Mouse (Mus musculus) hindbrain, embryonic 10.5 days (tissue): Measurements from ENCODE around the gene Plekhm3. TPM values are rescaled to one million over a fixed set of nuclear protein-coding genes. Genes with fewer than 3 reads are reported as not detected.
A peak's percentile ranks its signal among the peaks of the same experiment; 100 is the strongest.

ENCODE experiments used
- DNase-seq: peaks from one replicate; pipeline ENCODE4 v3.0.0-alpha.2; 2017; ENCODE audit warnings: low spot score
- H3K27ac ChIP-seq: fragments of 300-500 bp; sonication (generic); 2 replicates; pipeline ENCODE4 v1.5.1; 2016; ENCODE audit warnings: mild to moderate bottlenecking, moderate library complexity
- H3K27me3 ChIP-seq: fragments of 300-500 bp; sonication (generic); 2 replicates; pipeline ENCODE4 v1.6.1; 2016; ENCODE audit warnings: mild to moderate bottlenecking; ENCODE audit not compliant: poor library complexity, insufficient read depth, severe bottlenecking
- H3K36me3 ChIP-seq: fragments of 300-500 bp; sonication (generic); 2 replicates; pipeline ENCODE4 v1.6.1; 2016; ENCODE audit warnings: mild to moderate bottlenecking, moderate library complexity
- H3K4me1 ChIP-seq: fragments of 300-500 bp; sonication (generic); replicated peaks from 2 replicates; pipeline ENCODE4 v1.6.1; 2016; ENCODE audit warnings: mild to moderate bottlenecking
- H3K4me3 ChIP-seq: fragments of 300-500 bp; sonication (generic); 2 replicates; pipeline ENCODE4 v1.5.1; 2016; ENCODE audit warnings: mild to moderate bottlenecking, moderate library complexity
- H3K9me3 ChIP-seq: fragments of 300-500 bp; sonication (generic); 2 replicates; pipeline ENCODE4 v1.6.1; 2016; ENCODE audit warnings: mild to moderate bottlenecking, moderate library complexity
- WGBS: fragments of 180-500 bp; shearing (Covaris S2); methylation state at CpG from one replicate; pipeline ENCODE4 v1.1.7; 2016; 5-methylcytosine and 5-hydroxymethylcytosine counted together
- polyA plus RNA-seq: library from polyadenylated mRNA; unstranded; fragments of >200 nt; fragmentation: Nextera tagmentation; extraction: Ambion mirVana; gene quantifications from 2 replicates; pipeline ENCODE4 v1.2.1, GENCODE M21; 2016

Gene Plekhm3
- polyA plus RNA-seq, 1 experiment from 2014 or later: 9.8 TPM

GRCm38 (mm10) chr1:64918810-64919528 lies 37.7 kb downstream of the Plekhm3 start:
- Histone ChIP-seq H3K9me3 (no peaks in the 10 kb centered on the region), H3K36me3 (peaks cover 8% of the 10 kb centered on the region), H3K27me3 (peaks cover 52% of the 10 kb centered on the region), H3K4me3 (no peak overlapping the region), H3K4me1 (peaks cover 22% of the 10 kb centered on the region), H3K27ac (no peak overlapping the region)
- DNase-seq: peak; percentile 15
- WGBS: 53% methylated on average over 14 of the region's 14 CpGs

DNA sequence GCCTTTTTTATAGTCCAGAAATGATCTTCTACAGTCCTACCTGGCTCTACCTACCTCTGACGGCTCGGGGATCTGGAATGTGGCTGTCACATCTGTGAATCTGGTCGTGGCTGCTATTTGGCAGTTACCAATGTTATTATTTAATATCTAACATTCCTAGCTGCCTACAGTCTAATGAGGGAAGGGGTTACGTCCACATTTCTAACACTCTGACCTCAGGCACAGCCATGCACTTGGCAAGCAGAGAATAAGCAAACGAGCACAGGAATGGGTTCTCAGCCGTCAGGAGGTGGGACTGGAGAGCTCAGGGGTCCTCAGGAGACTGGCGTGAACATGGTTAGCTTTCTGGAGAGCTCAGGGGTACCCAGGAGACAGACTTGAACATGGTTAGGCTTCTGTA lies 38.7 kb downstream of the Plekhm3 start:
- WGBS: 74% methylated on average over 7 of the region's 7 CpGs
- no peak for DNase-seq
- H3K4me3 ChIP-seq: no peak overlapping the region

DNA sequence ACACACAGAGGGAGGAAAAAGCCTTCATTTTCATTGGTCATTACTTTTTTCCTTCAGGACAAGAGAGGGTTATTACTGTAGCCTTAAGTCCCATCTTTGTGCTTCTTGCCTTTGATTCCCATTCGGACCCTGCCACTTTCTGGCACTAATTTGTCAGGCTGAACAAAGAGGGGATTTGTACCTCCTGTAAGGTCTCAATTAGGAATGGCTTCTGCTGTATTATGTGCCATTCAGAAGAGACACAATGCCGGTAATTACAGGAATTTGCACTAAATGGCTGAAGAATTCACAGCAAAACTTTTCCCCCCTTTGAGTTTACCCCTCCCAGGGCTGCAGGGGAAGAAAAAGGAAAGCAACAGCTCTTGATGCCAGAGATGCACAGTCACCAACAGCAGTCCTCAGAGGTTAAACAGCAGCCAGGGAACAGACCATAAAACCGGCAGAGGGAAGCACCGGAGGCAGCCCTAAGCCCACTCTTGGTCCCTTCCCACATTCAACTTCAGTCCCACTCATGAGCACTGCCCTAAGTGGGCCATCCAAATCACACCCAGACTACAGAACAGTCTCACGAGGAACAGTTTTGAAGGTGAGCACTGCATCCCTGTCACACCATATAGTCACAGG lies 39.6 kb downstream of the Plekhm3 start:
- Histone ChIP-seq H3K4me1 (peaks cover 22% of the 10 kb centered on the region), H3K27ac (no peak overlapping the region), H3K9me3 (no peaks in the 10 kb centered on the region), H3K4me3 (no peak overlapping the region), H3K36me3 (peaks cover 7% of the 10 kb centered on the region), H3K27me3 (peaks cover 56% of the 10 kb centered on the region)
- no peak for DNase-seq
- WGBS: 14% methylated on average over 5 of the region's 5 CpGs

More for the DNA sequence above, 38.7 kb downstream of the Plekhm3 start:
- Histone ChIP-seq H3K4me1 (peaks cover 22% of the 10 kb centered on the region), H3K27me3 (peaks cover 55% of the 10 kb centered on the region), H3K9me3 (no peaks in the 10 kb centered on the region), H3K27ac (no peak overlapping the region), H3K36me3 (peaks cover 8% of the 10 kb centered on the region)

- H3K4me3 ChIP-seq: no peak overlapping the region
- H3K4me1 ChIP-seq: peaks cover 22% of the 10 kb centered on the region
- DNase-seq: no peak
- H3K27me3 ChIP-seq: peaks cover 49% of the 10 kb centered on the region
- H3K27ac ChIP-seq: no peak overlapping the region
- 93% methylated on average over 3 of the region's 3 CpGs for WGBS
- H3K36me3 ChIP-seq: no peaks in the 10 kb centered on the region
- no peaks in the 10 kb centered on the region for H3K9me3 ChIP-seq
These were observed 42.3 kb downstream of the Plekhm3 start for GRCm38 (mm10) chr1:64914356-64914755.

- no peaks in the 10 kb centered on the region for H3K4me1 ChIP-seq
- no peaks in the 10 kb centered on the region for H3K36me3 ChIP-seq
- H3K27ac ChIP-seq: no peak overlapping the region
- H3K9me3 ChIP-seq: no peaks in the 10 kb centered on the region
- DNase-seq: no peak
- 86% methylated on average over 2 of the region's 2 CpGs for WGBS
- H3K27me3 ChIP-seq: no peaks in the 10 kb centered on the region
- H3K4me3 ChIP-seq: no peak overlapping the region
These were observed 48.9 kb downstream of the Plekhm3 start for GRCm38 (mm10) chr1:64907740-64908139.

DNA sequence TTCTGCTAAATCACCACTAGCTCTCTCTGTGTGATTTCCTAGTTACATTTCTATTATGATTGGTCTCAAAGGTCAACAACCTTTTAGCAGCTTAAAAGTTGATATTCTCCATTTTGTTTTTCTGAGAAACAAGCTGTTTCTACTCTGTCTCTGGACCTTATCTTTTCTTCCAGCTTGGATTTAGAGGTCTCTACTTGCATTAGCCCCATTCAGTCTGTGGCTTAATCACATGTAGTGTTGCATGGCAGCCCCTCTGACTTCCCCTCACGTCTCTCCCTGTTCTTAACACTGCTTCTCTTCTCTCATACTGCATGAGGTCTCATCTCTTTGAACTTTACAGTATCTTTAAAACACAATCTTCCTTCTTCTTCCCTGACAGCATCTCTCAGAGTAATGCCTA lies 50.4 kb downstream of the Plekhm3 start:
- 81% methylated on average over 1 of the region's 1 CpGs for WGBS
- no peak for DNase-seq
- no peaks in the 10 kb centered on the region for H3K4me1 ChIP-seq

DNA sequence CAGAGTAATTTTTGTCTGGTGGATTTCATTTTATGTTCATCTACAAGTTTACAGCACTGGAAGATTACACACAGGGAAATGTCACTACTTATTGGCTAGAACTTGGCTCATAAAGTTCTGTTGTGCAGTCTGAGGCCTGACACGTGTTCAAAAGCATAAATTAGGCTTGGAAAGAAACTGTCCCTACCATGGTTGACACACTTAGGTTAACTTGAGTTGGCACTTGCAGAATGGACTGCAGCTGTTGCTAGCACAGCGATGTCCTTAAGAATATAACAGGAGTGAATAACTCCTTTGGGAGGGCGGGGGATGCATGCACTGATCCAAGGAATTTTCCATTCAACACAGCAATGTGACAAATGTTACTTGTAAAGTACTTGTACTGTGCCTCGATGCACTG lies 53.2 kb downstream of the Plekhm3 start:
- no peak for DNase-seq
- H3K27me3 ChIP-seq: no peaks in the 10 kb centered on the region
- WGBS: 93% methylated on average over 4 of the region's 4 CpGs
- H3K36me3 ChIP-seq: no peaks in the 10 kb centered on the region
- no peak overlapping the region for H3K4me3 ChIP-seq
- H3K9me3 ChIP-seq: no peaks in the 10 kb centered on the region
- H3K27ac ChIP-seq: no peak overlapping the region
- no peaks in the 10 kb centered on the region for H3K4me1 ChIP-seq

More for the DNA sequence above, 50.4 kb downstream of the Plekhm3 start:
- Histone ChIP-seq H3K27ac (no peak overlapping the region), H3K36me3 (no peaks in the 10 kb centered on the region), H3K9me3 (no peaks in the 10 kb centered on the region), H3K4me3 (no peak overlapping the region), H3K27me3 (no peaks in the 10 kb centered on the region)

GRCm38 (mm10) chr1:64902804-64903203 lies 53.8 kb downstream of the Plekhm3 start:
- H3K4me1 ChIP-seq: no peaks in the 10 kb centered on the region
- H3K27me3 ChIP-seq: no peaks in the 10 kb centered on the region
- WGBS: 80% methylated on average over 2 of the region's 2 CpGs
- H3K4me3 ChIP-seq: no peak overlapping the region
- no peak overlapping the region for H3K27ac ChIP-seq
- no peak for DNase-seq
- H3K9me3 ChIP-seq: no peaks in the 10 kb centered on the region
- H3K36me3 ChIP-seq: no peaks in the 10 kb centered on the region

DNA sequence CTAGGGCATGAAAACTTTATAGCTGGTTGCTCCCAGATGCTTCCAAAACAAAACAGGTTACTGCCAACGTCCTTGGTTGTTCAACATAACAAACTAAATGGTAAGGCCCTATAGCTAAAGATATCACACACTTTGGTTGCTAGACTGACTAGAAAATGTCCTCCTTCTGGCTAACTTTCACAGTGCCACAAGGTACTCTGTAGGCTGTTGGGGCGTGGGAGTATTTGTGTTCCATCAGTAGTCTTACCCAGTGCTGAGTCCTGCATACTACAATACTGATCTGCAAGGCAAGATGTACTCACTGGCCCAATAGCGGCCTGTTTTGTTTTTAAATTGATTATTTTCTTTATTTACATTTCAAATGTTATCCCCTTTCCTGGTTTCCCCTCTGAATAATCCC lies 56.9 kb downstream of the Plekhm3 start:
- H3K9me3 ChIP-seq: no peaks in the 10 kb centered on the region
- H3K27ac ChIP-seq: no peak overlapping the region
- no peaks in the 10 kb centered on the region for H3K27me3 ChIP-seq
- no peak overlapping the region for H3K4me3 ChIP-seq
- no peaks in the 10 kb centered on the region for H3K36me3 ChIP-seq
- DNase-seq: no peak
- WGBS: 83% methylated on average over 3 of the region's 3 CpGs
- H3K4me1 ChIP-seq: no peaks in the 10 kb centered on the region

DNA sequence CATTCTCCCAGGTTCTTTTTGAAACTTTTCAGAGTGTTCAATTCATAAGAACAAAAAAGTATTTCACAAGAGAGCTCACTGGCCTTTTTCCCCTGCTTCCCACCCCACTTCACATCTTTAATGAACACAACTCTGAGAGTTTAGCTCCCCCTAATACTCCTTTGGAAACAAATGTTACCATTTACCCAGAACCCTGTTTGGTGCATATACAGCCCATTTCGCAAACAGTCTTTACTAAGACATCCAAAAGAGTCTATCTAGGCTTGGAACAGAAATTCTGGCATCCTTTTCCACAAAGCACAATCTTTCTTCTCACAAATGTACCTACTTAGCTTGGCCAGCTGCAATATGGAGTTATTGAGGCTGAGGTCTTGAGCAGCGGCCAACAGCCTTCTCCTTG lies 59.1 kb downstream of the Plekhm3 start:
- WGBS: 97% methylated on average over 2 of the region's 2 CpGs
- H3K4me1 ChIP-seq: no peaks in the 10 kb centered on the region
- no peaks in the 10 kb centered on the region for H3K36me3 ChIP-seq
- H3K27me3 ChIP-seq: no peaks in the 10 kb centered on the region
- H3K4me3 ChIP-seq: no peak overlapping the region
- no peak for DNase-seq
- no peaks in the 10 kb centered on the region for H3K9me3 ChIP-seq
- no peak overlapping the region for H3K27ac ChIP-seq

- peaks cover 8% of the 10 kb centered on the region for H3K4me1 ChIP-seq
- DNase-seq: no peak
- H3K9me3 ChIP-seq: no peaks in the 10 kb centered on the region
- no peak overlapping the region for H3K4me3 ChIP-seq
- WGBS: 91% methylated on average over 7 of the region's 7 CpGs
- H3K27me3 ChIP-seq: no peaks in the 10 kb centered on the region
- no peak overlapping the region for H3K27ac ChIP-seq
- no peaks in the 10 kb centered on the region for H3K36me3 ChIP-seq
These were observed 62.8 kb downstream of the Plekhm3 start for GRCm38 (mm10) chr1:64893806-64894205.

GRCm38 (mm10) chr1:64891332-64891731 lies 65.3 kb downstream of the Plekhm3 start:
- Histone ChIP-seq H3K4me3 (no peak overlapping the region), H3K27me3 (no peaks in the 10 kb centered on the region), H3K27ac (no peak overlapping the region), H3K36me3 (no peaks in the 10 kb centered on the region), H3K9me3 (no peaks in the 10 kb centered on the region), H3K4me1 (peaks cover 8% of the 10 kb centered on the region)
- WGBS: 38% methylated on average over 4 of the region's 4 CpGs
- DNase-seq: no peak

DNA sequence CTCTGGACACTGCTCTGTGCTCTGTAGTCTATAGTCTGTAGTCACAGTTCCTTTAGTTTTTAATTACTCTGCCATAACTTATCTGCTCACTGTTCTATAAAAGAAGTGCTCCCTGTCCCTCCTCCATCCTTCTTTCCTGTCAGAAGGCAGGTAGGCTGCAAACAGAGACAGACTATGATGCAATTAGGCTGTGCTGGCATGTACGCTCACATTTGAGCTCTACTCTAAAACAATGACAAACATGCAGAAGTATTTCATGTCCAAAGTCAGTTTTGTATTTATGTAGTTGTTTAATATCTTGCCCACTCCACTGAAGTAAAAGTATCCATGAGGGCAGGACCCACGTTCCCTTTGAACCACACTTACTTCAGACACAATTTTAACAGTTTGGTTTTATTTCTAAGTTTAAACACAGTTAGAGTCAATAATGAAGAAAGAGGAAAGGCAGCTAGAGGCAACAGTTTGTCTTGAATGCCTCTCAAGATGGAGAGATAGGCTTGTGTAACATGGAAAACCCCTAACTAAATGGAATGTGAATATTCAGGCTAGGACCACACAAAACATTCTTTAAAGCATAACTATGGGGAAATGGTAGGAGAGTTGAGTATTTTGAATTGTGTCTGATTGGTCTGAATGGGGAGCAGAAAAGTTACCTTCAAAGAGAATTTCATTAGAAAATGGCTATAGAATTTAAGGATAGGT lies 69.0 kb downstream of the Plekhm3 start:
- Histone ChIP-seq H3K36me3 (no peaks in the 10 kb centered on the region), H3K27ac (no peak overlapping the region), H3K9me3 (no peaks in the 10 kb centered on the region), H3K4me1 (peaks cover 16% of the 10 kb centered on the region), H3K4me3 (no peak overlapping the region), H3K27me3 (no peaks in the 10 kb centered on the region)
- DNase-seq: no peak
- 90% methylated on average over 2 of the region's 2 CpGs for WGBS
